Mouse (Mus musculus): ENCODE data around the gene Rergl.

Rergl gene

GRCm38 (mm10) chr6:139501876-139502275, at the start of gene Rergl:
Gene Rergl, minus strand, starts transcription at chr6:139501976.
- no peak for DNase-seq

GRCm38 (mm10) chr6:139538469-139538868, 36.7 kb upstream of the Rergl start:
- no peak for DNase-seq

- no peak for DNase-seq
Measured at GRCm38 (mm10) chr6:139525406-139525805, 23.6 kb upstream of the Rergl start.

- DNase-seq: no peak
Measured at GRCm38 (mm10) chr6:139524288-139524687, 22.5 kb upstream of the Rergl start.

GRCm38 (mm10) chr6:139514938-139515510, 13.2 kb upstream of the Rergl start:
- no peak for DNase-seq

GRCm38 (mm10) chr6:139479730-139480129, 22.0 kb downstream of the Rergl start:
- DNase-seq: no peak

GRCm38 (mm10) chr6:139464980-139465379, 36.8 kb downstream of the Rergl start:
- DNase-seq: no peak

GRCm38 (mm10) chr6:139464292-139464691, 37.5 kb downstream of the Rergl start:
- DNase-seq: no peak

- DNase-seq: no peak
Measured at GRCm38 (mm10) chr6:139461094-139461493, 40.7 kb downstream of the Rergl start.

- DNase-seq: no peak
Measured at GRCm38 (mm10) chr6:139460470-139460869, 41.3 kb downstream of the Rergl start.

- no peak for DNase-seq
Measured at GRCm38 (mm10) chr6:139443999-139444398, 57.8 kb downstream of the Rergl start.
